Mouse (Mus musculus): ENCODE data around the gene Atxn7l3. TPM values are rescaled to one million over a fixed set of nuclear protein-coding genes. Genes with fewer than 3 reads are reported as not detected.

The Atxn7l3 gene
- total and polyA plus RNA-seq, 2 experiments from 2014 or later, result 26.5 to 166 TPM

- Histone ChIP-seq H3K9me3 (ENCODE audit: low read length) (no peaks in the 10 kb centered on the region), H3K36me3 (ENCODE audit: insufficient read depth, low read length) (no peaks in the 10 kb centered on the region), H3K4me1 (ENCODE audit: insufficient read depth, low read length) (no peaks in the 10 kb centered on the region), H3K9ac (replicated peaks; ENCODE audit: low read length, poor library complexity, severe bottlenecking) (no peak overlapping the region), H3K27me3 (ENCODE audit: insufficient read depth, low read length) (no peaks in the 10 kb centered on the region), H3K4me2 (ENCODE audit: low read depth, low read length, poor library complexity, severe bottlenecking) (no peak overlapping the region), H3K4me3 (ENCODE audit: low read depth, low read length) (no peak overlapping the region), H3K27ac (ENCODE audit: low read depth, low read length) (no peak overlapping the region)
- no peak for DNase-seq (ENCODE audit: low spot score)
- peak; percentile 27 for TF ChIP-seq CTCF (IDR thresholded peaks at IDR 0.05)
- 93% methylated on average over 3 of the region's 3 CpGs for WGBS
- ATAC-seq (ENCODE audit: low FRiP score), result no peak
These were observed 37.9 kb downstream of the Atxn7l3 start for GRCm38 (mm10) chr11:102258521-102258920.

GRCm38 (mm10) chr11:102258095-102258494 lies 38.3 kb downstream of the Atxn7l3 start:
- no peaks in the 10 kb centered on the region for H3K4me1 ChIP-seq (ENCODE audit: insufficient read depth, low read length)
- H3K9ac ChIP-seq (replicated peaks; ENCODE audit: low read length, poor library complexity, severe bottlenecking), result no peak overlapping the region
- no peaks in the 10 kb centered on the region for H3K9me3 ChIP-seq (ENCODE audit: low read length)
- no peak overlapping the region for H3K4me3 ChIP-seq (ENCODE audit: low read depth, low read length)
- no peak overlapping the region for H3K4me2 ChIP-seq (ENCODE audit: low read depth, low read length, poor library complexity, severe bottlenecking)
- no peak for DNase-seq (ENCODE audit: low spot score)
- 79% methylated on average over 6 of the region's 6 CpGs for WGBS
- ATAC-seq (ENCODE audit: low FRiP score), result no peak
- H3K27ac ChIP-seq (ENCODE audit: low read depth, low read length), result no peak overlapping the region
- H3K36me3 ChIP-seq (ENCODE audit: insufficient read depth, low read length), result no peaks in the 10 kb centered on the region
- no peak for TF ChIP-seq CTCF (IDR thresholded peaks at IDR 0.05)
- no peaks in the 10 kb centered on the region for H3K27me3 ChIP-seq (ENCODE audit: insufficient read depth, low read length)

GRCm38 (mm10) chr11:102257514-102257913 lies 38.9 kb downstream of the Atxn7l3 start:
- peak; percentile 56 for TF ChIP-seq CTCF (IDR thresholded peaks at IDR 0.05)
- no peak overlapping the region for H3K27ac ChIP-seq (ENCODE audit: low read depth, low read length)
- no peak overlapping the region for H3K4me2 ChIP-seq (ENCODE audit: low read depth, low read length, poor library complexity, severe bottlenecking)
- H3K9ac ChIP-seq (replicated peaks; ENCODE audit: low read length, poor library complexity, severe bottlenecking), result no peak overlapping the region
- ATAC-seq (ENCODE audit: low FRiP score) (no peak), DNase-seq (ENCODE audit: low spot score) (peak; percentile 19)
- H3K4me3 ChIP-seq (ENCODE audit: low read depth, low read length), result no peak overlapping the region
- H3K4me1 ChIP-seq (ENCODE audit: insufficient read depth, low read length), result no peaks in the 10 kb centered on the region
- no peaks in the 10 kb centered on the region for H3K27me3 ChIP-seq (ENCODE audit: insufficient read depth, low read length)
- no peaks in the 10 kb centered on the region for H3K36me3 ChIP-seq (ENCODE audit: insufficient read depth, low read length)
- whole genome bisulfite sequencing, result 25% methylated on average over 9 of the region's 9 CpGs
- H3K9me3 ChIP-seq (ENCODE audit: low read length), result no peaks in the 10 kb centered on the region

- peak overlapping the region; percentile 97 for H3K4me2 ChIP-seq (ENCODE audit: low read depth, low read length, poor library complexity, severe bottlenecking)
- no peak overlapping the region for H3K27ac ChIP-seq (ENCODE audit: low read depth, low read length)
- no peaks in the 10 kb centered on the region for H3K9me3 ChIP-seq (ENCODE audit: low read length)
- no peak for DNase-seq (ENCODE audit: low spot score)
- no peak for ATAC-seq (ENCODE audit: low FRiP score)
- peak overlapping the region; percentile 34; the same call in 1 of the 2 replicates for H3K4me3 ChIP-seq (ENCODE audit: low read depth, low read length)
- 12% methylated on average over 9 of the region's 9 CpGs for WGBS
- no peak overlapping the region for H3K9ac ChIP-seq (replicated peaks; ENCODE audit: low read length, poor library complexity, severe bottlenecking)
- H3K27me3 ChIP-seq (ENCODE audit: insufficient read depth, low read length), result no peaks in the 10 kb centered on the region
- TF ChIP-seq CTCF (IDR thresholded peaks at IDR 0.05), result no peak
- no peaks in the 10 kb centered on the region for H3K36me3 ChIP-seq (ENCODE audit: insufficient read depth, low read length)
- H3K4me1 ChIP-seq (ENCODE audit: insufficient read depth, low read length), result peaks cover 3% of the 10 kb centered on the region; the same call in 1 of the 2 replicates
These were observed 46.9 kb downstream of the Atxn7l3 start for GRCm38 (mm10) chr11:102249351-102250090.

- peak; percentile 85 for TF ChIP-seq CTCF (IDR thresholded peaks at IDR 0.05)
- WGBS, result under 1% methylated on average over 41 of the region's 41 CpGs
- Histone ChIP-seq H3K9me3 (ENCODE audit: low read length) (no peaks in the 10 kb centered on the region), H3K27me3 (ENCODE audit: insufficient read depth, low read length) (no peaks in the 10 kb centered on the region), H3K4me3 (ENCODE audit: low read depth, low read length) (peak within 1 kb of the TSS; percentile 34), H3K4me1 (ENCODE audit: insufficient read depth, low read length) (peaks cover 5% of the 10 kb centered on the region; the same call in 1 of the 2 replicates), H3K36me3 (ENCODE audit: insufficient read depth, low read length) (no peaks in the 10 kb centered on the region), H3K9ac (replicated peaks; ENCODE audit: low read length, poor library complexity, severe bottlenecking) (no peak within 1 kb of the TSS), H3K27ac (ENCODE audit: low read depth, low read length) (no peak within 1 kb of the TSS), H3K4me2 (ENCODE audit: low read depth, low read length, poor library complexity, severe bottlenecking) (peak within 1 kb of the TSS; percentile 97)
- DNase-seq (ENCODE audit: low spot score) (peak; percentile 95), ATAC-seq (ENCODE audit: low FRiP score) (no peak)
These were observed 47.7 kb downstream of the Atxn7l3 start, which contains the start of gene BC030867 for GRCm38 (mm10) chr11:102248630-102249230. BC030867 (plus strand) TSS chr11:102248882.

GRCm38 (mm10) chr11:102246871-102247270 lies 49.6 kb downstream of the Atxn7l3 start:
- WGBS, result 92% methylated on average over 4 of the region's 4 CpGs
- H3K9ac ChIP-seq (replicated peaks; ENCODE audit: low read length, poor library complexity, severe bottlenecking), result no peak overlapping the region
- DNase-seq (ENCODE audit: low spot score), result no peak

More at GRCm38 (mm10) chr11:102246871-102247270, 49.6 kb downstream of the Atxn7l3 start:
- Histone ChIP-seq H3K4me2 (ENCODE audit: low read depth, low read length, poor library complexity, severe bottlenecking) (no peak overlapping the region), H3K4me3 (ENCODE audit: low read depth, low read length) (no peak overlapping the region), H3K27me3 (ENCODE audit: insufficient read depth, low read length) (no peaks in the 10 kb centered on the region), H3K27ac (ENCODE audit: low read depth, low read length) (no peak overlapping the region), H3K9me3 (ENCODE audit: low read length) (no peaks in the 10 kb centered on the region), H3K4me1 (ENCODE audit: insufficient read depth, low read length) (peaks cover 5% of the 10 kb centered on the region; the same call in 1 of the 2 replicates), H3K36me3 (ENCODE audit: insufficient read depth, low read length) (no peaks in the 10 kb centered on the region)
- ATAC-seq (ENCODE audit: low FRiP score), result no peak
- peak; percentile 41 for TF ChIP-seq CTCF (IDR thresholded peaks at IDR 0.05)
